Mouse (Mus musculus): ENCODE data around the gene Dnah1.
A peak's percentile ranks its signal among the peaks of the same experiment; 100 is the strongest.

Gene Dnah1

DNA sequence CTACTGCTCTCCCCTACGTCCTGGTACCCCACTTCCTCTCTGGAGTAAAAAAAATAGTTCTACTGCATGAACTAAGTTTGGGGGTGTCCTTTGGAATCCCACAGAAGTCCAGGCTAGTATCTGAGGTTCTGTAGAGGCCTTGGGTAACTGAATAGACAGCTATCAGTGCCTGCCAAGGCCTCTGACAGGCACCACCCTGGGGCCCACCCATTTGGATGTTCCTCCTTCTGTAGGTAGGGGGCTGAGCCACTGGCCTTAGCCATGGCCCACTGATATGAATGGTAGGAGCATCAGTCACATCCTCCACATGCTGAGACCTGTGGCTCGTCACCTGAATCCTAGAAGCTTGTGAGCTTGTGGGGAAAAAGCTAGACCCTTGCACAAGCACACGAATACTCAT is 5.9 kb downstream of the Dnah1 start:
- DNase-seq (ENCODE audit: low spot score), result no peak

GRCm38 (mm10) chr14:31316613-31317012 is 7.1 kb downstream of the Dnah1 start:
- DNase-seq (ENCODE audit: low spot score), result no peak

DNA sequence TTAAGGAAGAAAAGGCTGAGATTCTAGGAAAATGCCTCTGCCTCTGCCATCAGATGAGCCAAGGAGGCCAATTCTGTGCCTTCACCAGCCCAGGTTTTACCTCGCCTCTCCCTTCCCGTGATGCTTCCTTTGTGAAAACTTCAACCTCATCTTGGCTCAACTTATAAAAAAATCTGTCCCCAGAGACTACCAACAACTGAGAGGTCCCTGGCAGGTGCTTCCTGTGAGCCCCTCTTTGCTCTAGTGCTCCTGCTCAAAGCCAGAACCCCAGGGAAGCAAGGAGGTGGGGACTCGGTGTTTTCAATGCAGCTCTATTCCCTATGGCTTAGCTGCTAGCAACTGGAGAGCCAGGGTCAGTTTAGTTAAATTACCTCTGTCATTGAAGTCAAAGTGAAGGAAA is 10.5 kb downstream of the Dnah1 start:
- no peak for DNase-seq (ENCODE audit: low spot score)

DNA sequence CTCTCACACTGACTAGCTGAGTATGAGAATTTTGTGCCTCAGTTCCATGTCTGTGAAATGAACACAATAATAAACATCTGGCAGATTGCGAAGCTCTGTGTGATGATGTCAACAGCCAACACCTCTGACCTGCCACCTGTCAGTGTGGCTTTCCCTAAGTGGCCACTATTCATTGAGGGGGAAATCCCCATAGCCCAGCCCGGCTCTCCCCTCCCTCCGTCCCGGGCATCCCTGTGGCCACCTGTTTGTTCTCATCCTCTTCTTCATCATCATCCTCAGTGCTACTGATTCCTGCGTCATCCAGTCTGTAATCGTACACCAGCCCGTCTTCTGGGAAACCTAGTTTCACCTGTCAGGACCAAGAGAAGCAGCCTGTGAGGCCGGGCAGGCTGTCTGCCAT is 38.0 kb downstream of the Dnah1 start:
- DNase-seq (ENCODE audit: low spot score), result no peak

DNA sequence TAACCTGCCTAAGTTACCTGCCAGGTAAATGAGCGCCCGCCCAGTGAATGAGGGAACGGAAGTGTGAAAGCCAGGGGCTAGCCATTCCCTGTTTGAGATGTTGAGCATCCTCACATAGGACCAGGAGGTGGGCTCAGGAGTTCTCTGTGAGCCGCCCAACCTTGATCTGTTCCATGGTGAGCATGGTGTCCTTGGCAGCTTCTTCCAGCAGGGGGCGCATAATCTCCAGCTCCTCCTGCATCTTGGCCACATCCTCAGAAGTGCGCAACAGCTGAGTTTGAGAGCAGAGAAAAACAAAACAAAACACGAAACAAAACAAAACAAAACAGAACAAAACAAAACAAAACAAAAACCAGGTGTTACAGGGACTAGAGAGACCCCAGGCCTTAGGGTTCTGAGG is 51.5 kb downstream of the Dnah1 start:
- peak; percentile 34 for DNase-seq (ENCODE audit: low spot score)

GRCm38 (mm10) chr14:31271121-31271520 is 52.6 kb downstream of the Dnah1 start:
- DNase-seq (ENCODE audit: low spot score), result no peak

DNA sequence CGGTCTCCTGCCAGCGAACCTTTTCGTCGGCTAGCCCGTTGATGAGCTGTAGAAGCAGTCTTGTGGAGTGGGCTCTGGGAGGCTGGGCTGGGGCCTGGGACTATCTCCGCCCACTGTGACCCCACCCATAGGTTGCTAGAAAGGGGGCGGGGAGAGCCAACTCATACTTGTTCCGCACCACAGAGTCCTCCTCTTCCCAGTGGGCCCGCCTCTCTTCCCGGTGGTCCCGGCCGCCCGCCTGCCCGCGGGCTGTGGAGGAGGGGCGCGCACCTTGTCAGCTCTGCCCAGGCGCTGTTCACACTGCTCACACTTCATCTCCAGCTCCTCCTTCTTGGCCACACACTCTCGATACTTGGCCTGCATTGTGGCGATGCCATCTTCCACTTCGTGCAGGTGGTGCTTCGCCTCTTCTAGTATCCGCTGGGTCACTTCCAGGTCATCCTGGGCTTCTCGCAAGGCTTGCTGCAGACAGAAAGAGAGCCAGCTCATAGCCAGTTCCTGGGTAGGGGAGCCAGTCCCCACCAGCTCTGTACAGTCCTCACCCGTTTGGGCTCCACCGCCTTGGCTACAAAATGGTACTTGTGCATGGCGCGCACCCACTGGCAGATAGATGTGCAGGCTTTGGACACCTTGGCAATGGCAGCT is 54.1 kb downstream of the Dnah1 start:
- DNase-seq (ENCODE audit: low spot score), result no peak

DNA sequence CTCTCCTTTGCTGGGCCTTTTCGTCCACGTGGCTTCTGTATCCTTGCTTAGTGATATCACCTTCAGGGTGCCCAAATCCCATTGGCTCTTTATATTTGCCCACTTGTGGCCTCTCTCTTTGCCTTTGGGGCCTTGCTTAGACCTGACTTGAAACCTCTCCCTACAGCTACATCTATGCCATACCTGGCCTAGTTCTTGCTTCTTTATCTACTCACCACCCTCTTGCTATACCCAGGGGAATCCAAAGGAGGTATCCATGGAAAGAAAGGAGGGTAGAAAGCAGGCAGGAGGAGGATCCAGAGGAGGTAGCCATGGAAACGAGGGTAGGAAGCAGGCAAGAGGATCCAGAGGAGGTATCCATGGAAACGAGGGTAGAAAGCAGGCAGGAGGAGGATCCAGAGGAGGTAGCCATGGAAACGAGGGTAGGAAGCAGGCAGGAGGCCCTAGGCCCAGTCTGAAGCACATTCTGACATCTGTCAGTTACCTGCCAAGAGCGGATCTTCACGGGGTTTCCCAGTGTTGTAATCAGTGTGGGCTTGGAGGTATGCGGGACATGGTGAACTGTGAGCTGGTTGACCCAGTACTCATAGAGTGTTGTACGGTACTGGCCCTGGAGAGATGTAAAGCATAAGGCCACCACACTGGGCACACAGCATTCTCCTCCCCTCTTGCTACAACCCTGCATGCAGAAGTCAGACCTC is 55.2 kb downstream of the Dnah1 start:
- DNase-seq (ENCODE audit: low spot score), result no peak

DNA sequence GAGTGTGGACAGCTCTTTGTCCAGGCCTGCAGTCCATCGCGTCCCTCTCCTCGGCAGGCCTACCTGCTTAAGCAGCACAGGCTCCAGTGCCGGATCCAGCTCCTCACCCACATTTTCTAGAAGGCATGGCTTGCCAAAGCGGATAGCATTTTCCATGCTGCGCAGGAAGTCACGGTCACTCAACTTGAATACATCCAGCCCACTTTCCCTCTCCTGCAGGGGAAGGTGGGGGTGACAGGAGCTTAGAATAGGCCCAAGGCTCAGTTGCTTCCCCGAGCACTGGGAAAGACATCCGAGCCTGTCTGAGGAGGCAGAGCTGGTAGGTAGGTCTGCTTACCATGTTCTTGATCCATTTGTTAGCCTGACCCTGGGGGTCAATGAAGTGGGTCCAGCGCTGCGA is 56.0 kb downstream of the Dnah1 start:
- no peak for DNase-seq (ENCODE audit: low spot score)

GRCm38 (mm10) chr14:31260932-31261331 is 62.8 kb downstream of the Dnah1 start:
- DNase-seq (ENCODE audit: low spot score), result no peak

GRCm38 (mm10) chr14:31260374-31260773 is 63.3 kb downstream of the Dnah1 start:
- no peak for DNase-seq (ENCODE audit: low spot score)

DNA sequence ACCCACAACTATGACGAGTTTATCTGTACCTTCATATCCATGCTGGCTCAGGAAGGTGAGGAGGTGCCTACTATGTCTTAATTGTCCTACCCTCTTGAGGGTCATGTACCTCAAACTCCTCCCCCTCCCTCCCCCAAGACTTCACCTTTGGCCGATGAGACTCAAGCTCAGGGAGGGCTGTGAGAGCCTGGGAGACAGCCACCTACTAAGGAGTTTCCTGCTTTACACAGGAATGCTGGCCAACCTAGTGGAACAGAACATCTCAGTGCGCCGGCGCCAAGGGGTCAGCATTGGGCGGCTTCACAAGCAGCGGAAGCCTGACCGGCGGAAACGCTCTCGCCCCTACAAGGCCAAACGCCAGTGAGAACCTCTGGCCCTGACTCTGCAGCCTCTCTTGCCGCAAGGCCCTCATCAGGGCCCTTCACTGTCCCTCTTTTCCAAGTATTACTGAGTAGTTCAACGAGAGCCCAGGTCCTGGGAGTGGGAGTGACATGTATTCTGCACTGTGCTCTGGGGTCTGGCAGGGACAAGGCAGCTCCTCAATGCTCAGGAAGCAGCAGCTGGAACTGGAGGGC is 65.1 kb downstream of the Dnah1 start:
- DNase-seq (ENCODE audit: low spot score), result no peak

DNA sequence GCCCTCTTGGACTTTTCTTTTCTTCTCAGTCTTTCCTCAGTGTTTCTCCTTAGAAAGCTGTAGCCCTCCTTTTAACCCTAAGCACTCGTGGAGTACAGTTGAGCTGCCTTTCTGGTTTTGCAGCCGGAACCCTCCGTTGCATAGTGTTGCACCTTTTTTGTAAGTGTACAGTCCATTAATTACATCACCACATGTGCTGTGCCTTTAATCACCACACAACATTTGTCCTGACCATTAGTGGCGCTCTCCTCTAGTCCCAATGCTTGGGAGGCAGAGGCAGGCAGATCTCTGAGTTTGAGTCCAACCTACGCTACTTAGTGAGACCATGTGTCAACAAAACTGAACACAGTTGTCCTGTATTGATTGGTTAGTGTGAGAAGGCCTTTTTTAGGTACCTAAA is 71.6 kb downstream of the Dnah1 start:
- DNase-seq (ENCODE audit: low spot score), result no peak

- DNase-seq (ENCODE audit: low spot score), result no peak
Measured at GRCm38 (mm10) chr14:31251626-31252025, 72.1 kb downstream of the Dnah1 start.

- DNase-seq (ENCODE audit: low spot score), result peak; percentile 89
Measured at GRCm38 (mm10) chr14:31251084-31251604, 72.6 kb downstream of the Dnah1 start, which contains the start of the genes Phf7 and Bap1. TSS of gene Phf7 (minus strand) at chr14:31251317. TSS of gene Bap1 (plus strand) at chr14:31251450.

- DNase-seq (ENCODE audit: low spot score), result no peak
Measured at GRCm38 (mm10) chr14:31250222-31251083, 73.2 kb downstream of the Dnah1 start.

- DNase-seq (ENCODE audit: low spot score), result no peak
Measured at GRCm38 (mm10) chr14:31248396-31248795, 75.3 kb downstream of the Dnah1 start.

DNA sequence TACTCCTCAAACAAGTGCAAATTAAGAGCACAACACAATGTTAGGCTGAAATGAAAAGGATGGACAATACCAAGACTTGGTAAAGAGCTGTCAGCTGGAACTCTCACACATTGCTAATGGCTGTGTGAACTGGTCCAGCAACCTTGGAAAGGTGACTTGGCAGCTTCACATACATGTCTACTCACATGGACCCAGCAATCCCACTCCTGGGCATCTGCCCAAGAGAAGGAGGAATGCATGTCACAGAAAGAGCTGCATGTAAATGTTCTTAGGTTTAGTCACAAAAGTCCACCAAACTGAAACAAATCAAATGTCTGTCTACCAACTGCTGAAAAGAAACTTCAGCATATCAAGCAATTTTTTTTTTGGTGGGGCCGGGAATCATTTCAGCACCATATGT is 77.8 kb downstream of the Dnah1 start:
- no peak for DNase-seq (ENCODE audit: low spot score)

DNA sequence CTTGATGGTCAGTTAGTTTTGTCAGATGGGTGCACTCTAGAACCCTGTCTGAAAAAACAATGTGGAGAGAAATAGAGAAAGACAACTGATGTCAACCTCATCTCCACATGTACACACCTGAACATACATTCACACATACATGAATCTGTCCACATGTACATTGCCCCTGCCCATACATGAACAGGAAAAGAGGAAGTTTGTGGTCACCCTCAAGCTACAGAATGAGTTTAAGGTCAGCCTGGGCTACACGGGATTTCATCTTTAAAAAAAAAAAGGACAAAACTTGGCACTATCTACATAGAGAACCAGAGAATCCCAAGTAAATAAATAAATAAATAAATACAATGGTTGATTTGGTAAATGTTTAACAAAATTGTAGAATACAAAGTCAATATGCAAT is 78.9 kb downstream of the Dnah1 start:
- no peak for DNase-seq (ENCODE audit: low spot score)

DNA sequence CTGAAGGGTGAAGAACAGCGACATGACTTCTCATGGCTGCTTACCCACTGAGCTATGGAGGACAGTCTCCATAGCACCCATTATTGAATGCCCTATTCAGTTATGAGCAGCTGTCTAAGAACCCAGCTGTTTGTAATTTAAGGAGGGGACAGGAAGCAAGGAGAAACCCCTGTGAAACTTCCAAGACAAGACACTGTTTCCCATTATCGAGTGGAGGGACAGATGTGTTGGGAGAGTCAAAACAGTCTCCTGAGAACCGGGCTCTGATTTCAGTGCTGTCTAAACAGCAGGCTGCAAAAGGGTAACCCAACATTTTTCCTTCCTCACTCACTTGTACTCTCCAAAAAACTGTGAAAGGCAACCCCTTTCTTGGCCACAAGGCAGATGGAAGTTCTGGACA is 83.2 kb downstream of the Dnah1 start:
- DNase-seq (ENCODE audit: low spot score), result no peak

DNA sequence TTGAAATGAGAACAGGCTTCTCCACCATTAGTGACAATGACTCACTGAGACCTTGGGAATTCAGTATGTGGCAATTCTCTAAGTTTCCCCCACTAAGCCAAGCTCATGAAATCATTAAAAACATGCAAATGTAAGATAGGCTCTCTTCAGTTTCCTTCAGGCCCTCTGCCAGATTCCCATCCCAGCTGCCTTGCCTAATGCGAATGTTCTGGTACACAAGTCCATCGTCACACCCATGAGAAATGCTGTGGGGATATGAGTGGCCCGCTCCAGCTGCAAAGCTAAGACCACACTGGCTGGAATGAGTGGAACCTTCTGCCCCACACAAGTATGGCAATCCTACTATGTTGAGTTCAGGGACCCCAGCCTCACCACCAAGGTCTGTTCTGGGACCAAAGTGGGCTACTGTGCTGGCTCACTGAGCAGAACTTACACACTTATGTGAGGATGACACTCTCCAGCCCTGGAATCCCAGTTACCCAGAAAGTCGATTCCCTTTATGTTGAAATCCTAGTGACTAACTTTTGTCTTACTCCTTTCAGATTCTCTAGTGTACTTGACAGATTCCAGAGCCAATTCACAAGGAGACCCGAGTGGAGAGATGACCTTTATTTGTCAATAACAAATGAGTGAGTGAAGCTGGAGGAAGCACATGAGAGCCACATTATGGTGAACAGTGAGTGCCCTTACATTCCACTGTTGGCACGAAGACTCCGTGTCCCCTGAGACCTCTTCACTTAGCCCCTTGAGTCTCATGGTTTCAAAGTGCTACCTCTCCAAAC is 86.4 kb downstream of the Dnah1 start:
- no peak for DNase-seq (ENCODE audit: low spot score)
